Mouse (Mus musculus) bone marrow, adult 2 months (tissue): Measurements from ENCODE around the gene Dgcr6.

ENCODE experiments used
- CTCF ChIP-seq: fragments of 200-500 bp; IDR thresholded peaks from 2 replicates; pipeline ENCODE4 v1.5.1; 2011; ENCODE audit warnings: low read length, control low read depth; ENCODE audit not compliant: control insufficient read depth, insufficient read depth
- POLR2A ChIP-seq: fragments of 200-500 bp; IDR thresholded peaks from 2 replicates; pipeline ENCODE4 v1.6.1; 2011; ENCODE audit warnings: low read depth, mild to moderate bottlenecking, control low read depth, low read length, borderline replicate concordance; ENCODE audit not compliant: control insufficient read depth

DNA sequence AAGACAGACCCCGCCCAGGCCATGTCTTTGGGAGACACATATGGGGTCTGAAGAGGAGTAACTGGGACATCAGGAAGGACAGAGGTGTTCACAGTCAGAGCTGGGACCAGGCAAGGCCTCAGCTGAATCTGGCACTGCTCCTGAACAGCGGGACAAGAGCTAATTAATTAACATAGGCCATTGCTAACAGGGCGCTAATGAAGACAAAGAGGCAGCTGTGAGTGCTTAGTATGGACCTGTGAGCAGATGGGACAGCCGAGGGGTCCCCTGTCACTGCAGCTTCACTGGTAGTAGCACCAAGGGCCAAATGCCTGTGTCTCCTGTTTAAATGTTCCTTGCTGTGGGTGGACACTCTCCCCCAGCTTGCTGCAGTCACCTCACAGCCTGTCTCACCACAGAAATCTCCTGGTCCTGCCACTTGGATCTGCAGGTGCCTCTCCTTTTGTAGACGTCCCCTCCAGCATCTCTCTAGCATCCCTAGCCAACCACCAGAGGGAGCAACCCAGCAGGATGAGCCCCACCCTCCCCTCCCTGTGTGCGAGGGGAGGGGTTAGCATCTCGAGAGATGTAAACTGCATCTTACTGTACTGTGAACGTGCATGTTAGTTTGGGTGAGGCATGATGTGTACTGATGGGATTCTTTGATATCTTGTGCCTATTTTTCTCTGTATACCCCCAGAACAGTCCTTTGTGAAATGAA lies 66.5 kb downstream of the Dgcr6 start:
- TF ChIP-seq CTCF (peak; percentile 58), POLR2A (no peak)
